Mouse (Mus musculus) E14TG2a.4 (cell line): ENCODE measurements around the gene Tm4sf20.

Source experiments
- H3K27me3 ChIP-seq: 2 replicates; pipeline ENCODE4 v1.6.1; 2014; ENCODE audit warnings: low read length, control low read depth; ENCODE audit not compliant: insufficient read depth
- H3K36me3 ChIP-seq: 2 replicates; pipeline ENCODE4 v1.6.1; 2014; ENCODE audit warnings: low read length, control low read depth; ENCODE audit not compliant: insufficient read depth
- H3K4me1 ChIP-seq: replicated peaks from 2 replicates; pipeline ENCODE4 v1.6.1; 2014; ENCODE audit warnings: low read depth, low read length, control low read depth
- H3K4me3 ChIP-seq: replicated peaks from 2 replicates; pipeline ENCODE4 v1.5.1; 2014; ENCODE audit warnings: mild to moderate bottlenecking, low read length
- H3K9me3 ChIP-seq: 2 replicates; pipeline ENCODE4 v1.6.1; 2014; ENCODE audit warnings: low read length, control low read depth
- CTCF ChIP-seq: conservative IDR thresholded peaks from 2 replicates; pipeline ENCODE4 v1.5.1; 2014; ENCODE audit warnings: low read length
- NANOG ChIP-seq: IDR thresholded peaks from 2 replicates; pipeline ENCODE4 v1.6.1; 2014; ENCODE audit warnings: borderline replicate concordance, low read length, mixed read lengths
- POU5F1 ChIP-seq: IDR thresholded peaks from 2 replicates; pipeline ENCODE4 v1.6.1; 2014; ENCODE audit warnings: low read length, borderline replicate concordance

The Tm4sf20 gene

DNA sequence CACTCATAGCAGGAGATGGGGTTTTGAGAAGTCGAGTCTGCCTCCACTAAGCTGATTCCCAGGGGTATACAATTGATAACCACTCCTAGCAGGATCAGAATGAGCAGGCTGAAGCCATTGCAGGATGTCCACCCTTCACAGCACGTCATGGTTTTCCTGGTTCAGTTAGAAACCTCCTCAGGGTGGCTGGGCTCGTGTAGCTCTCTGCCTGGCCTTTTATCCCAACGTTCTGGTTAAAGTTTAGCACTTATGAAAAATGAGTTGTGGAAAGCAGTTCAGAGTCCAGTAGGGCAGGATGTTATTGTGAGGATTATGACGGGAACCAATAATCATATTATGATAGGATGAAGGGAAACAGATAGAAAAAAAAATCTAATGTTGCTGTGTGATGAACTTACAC is at the start of gene Tm4sf20:
Gene Tm4sf20, minus strand, starts transcription at position 193 of the 400 bp plus-strand sequence.
- H3K27me3 ChIP-seq = no peaks in the 10 kb centered on the region
- no peak for TF ChIP-seq NANOG
- TF ChIP-seq POU5F1 = no peak
- no peak for TF ChIP-seq CTCF
- H3K9me3 ChIP-seq = peaks cover 12% of the 10 kb centered on the region
- H3K4me3 ChIP-seq = no peak within 1 kb of the TSS
- H3K4me1 ChIP-seq = 0 out of 2 replicates have a peak, but pooled peaks cover 3% of the 10 kb centered on the region
- no peaks in the 10 kb centered on the region for H3K36me3 ChIP-seq

DNA sequence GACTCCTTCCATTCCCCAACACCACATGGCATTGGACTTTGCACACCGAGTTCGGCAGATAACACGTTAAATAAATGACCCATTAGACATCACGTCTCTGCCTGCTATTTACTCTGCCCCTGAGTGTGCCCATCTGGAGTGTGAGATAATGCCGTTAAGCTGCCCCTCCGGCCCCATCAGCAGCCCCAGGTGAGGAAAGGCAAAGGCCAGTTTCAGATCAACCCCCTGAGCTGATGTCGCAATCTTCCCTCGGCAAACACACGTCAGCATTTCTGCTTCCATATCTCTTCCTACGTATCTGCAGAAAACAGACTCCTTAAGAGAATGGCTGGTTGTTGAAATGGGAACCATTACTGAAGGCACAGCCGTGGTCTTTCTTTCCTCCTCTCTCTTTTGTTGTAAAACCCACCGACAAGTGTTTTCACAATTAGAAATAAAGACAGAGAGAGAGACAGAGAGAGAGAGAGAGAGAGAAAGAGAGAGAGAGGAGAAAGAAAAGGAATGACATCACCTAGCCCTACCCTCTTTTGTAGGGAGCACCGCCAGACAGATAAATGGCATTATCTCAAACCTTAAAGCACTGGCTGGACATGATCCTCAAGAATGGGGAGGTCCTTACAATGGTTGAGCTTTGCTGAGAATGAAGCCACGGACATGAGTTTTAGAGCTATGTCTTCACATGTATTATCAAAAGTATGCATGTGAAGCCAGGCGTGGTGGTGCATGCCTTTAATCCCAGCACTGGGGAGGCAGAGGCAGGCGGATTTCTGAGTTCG is 47.9 kb upstream of the Tm4sf20 start:
- peaks cover 34% of the 10 kb centered on the region for H3K4me1 ChIP-seq
- no peak overlapping the region for H3K4me3 ChIP-seq
- TF ChIP-seq CTCF = no peak
- TF ChIP-seq NANOG = no peak
- TF ChIP-seq POU5F1 = no peak
- H3K36me3 ChIP-seq = no peaks in the 10 kb centered on the region
- 0 out of 2 replicates have a peak, but pooled peaks cover 2% of the 10 kb centered on the region for H3K27me3 ChIP-seq
- no peaks in the 10 kb centered on the region for H3K9me3 ChIP-seq

DNA sequence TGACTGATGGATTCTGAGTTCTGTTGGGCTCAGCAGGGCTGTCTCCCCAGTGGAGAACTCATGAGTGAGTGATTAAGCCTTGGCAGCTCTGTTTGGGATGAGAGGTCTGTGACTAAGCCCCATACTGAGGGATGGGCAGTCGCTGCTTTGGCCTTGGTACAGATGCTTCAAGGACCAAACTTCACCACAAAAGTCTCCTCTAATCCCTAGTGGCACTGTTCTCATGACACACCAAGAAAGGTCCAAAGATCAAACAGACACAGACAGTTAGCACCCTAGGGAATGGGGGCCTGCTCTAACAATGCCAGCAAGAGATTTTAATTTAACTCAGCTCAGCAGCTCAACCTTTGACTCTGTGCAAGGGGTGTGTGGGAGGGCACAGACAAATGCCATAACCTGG is 43.5 kb upstream of the Tm4sf20 start:
- peaks cover 7% of the 10 kb centered on the region for H3K4me1 ChIP-seq
- no peak for TF ChIP-seq CTCF
- TF ChIP-seq POU5F1 = no peak
- no peak for TF ChIP-seq NANOG

DNA sequence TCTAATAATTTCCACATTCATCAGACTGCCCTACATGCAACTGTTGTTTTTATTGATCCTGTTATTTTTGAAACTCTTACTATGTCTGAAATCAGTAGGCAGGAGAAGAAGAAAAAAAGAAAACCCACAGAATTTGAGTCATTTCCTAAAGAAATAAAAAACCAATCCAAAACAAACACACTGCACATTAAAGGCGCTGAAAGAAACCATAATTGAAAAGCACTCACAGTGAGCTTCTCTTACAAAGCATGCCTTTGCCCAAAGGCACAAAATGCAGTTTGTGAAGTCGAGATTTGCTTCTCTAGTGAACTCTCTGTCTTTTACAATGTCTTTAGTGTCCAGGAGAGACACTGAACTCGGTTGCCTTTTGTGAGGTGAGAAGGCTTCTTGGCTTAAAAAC is 40.3 kb upstream of the Tm4sf20 start:
- no peaks in the 10 kb centered on the region for H3K9me3 ChIP-seq
- H3K36me3 ChIP-seq = no peaks in the 10 kb centered on the region
- H3K27me3 ChIP-seq = no peaks in the 10 kb centered on the region
- H3K4me3 ChIP-seq = no peak overlapping the region
- no peak for TF ChIP-seq NANOG
- TF ChIP-seq CTCF = no peak
- no peak for TF ChIP-seq POU5F1
- peaks cover 6% of the 10 kb centered on the region for H3K4me1 ChIP-seq

More for the DNA sequence above, 43.5 kb upstream of the Tm4sf20 start:
- Histone ChIP-seq H3K4me3 (no peak overlapping the region), H3K27me3 (0 out of 2 replicates have a peak, but pooled peaks cover 2% of the 10 kb centered on the region), H3K36me3 (no peaks in the 10 kb centered on the region), H3K9me3 (no peaks in the 10 kb centered on the region)

DNA sequence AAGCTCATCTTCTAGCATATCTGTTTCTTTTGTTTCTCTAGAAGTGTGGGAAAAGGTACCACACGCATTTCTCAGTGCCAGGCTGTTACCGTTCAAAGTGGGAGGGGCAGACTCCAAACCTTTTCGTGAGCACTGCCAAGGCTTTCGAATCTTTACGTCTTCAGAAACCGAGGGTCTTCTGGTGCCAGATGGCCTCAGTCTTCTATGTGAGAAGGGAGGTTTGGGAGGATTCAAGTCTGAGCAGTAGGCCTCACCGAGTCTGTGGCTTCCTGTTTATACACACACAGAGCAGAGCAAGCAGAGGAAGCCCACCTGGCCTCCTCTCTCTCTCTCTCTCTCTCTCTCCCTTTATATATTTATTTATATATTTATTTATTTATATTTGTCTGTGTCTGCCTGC is 38.9 kb upstream of the Tm4sf20 start:
- no peaks in the 10 kb centered on the region for H3K27me3 ChIP-seq
- TF ChIP-seq CTCF (no peak), POU5F1 (no peak), NANOG (no peak)

DNA sequence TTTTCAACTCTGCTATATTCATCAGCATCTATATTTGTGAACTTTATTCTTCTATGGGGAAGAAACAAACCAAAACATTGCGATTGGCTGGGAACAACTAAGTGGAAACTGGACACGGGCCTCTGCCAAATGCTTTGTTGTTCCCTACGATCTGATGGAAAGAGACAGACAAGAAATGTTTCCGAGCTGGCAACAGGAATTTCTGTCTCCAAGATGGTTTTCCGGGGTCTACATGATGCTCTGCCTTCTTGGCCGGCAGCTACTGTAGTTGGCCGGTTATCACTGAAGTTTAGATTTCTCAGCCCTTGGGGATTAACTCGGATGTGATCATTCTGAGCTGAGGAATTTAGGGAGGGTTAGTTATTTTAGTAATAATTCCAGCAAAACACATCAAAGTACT is 38.1 kb upstream of the Tm4sf20 start:
- H3K4me3 ChIP-seq = no peak overlapping the region

More for the DNA sequence above, 38.9 kb upstream of the Tm4sf20 start:
- no peaks in the 10 kb centered on the region for H3K9me3 ChIP-seq
- H3K4me1 ChIP-seq = peaks cover 6% of the 10 kb centered on the region
- no peak overlapping the region for H3K4me3 ChIP-seq
- H3K36me3 ChIP-seq = no peaks in the 10 kb centered on the region

DNA sequence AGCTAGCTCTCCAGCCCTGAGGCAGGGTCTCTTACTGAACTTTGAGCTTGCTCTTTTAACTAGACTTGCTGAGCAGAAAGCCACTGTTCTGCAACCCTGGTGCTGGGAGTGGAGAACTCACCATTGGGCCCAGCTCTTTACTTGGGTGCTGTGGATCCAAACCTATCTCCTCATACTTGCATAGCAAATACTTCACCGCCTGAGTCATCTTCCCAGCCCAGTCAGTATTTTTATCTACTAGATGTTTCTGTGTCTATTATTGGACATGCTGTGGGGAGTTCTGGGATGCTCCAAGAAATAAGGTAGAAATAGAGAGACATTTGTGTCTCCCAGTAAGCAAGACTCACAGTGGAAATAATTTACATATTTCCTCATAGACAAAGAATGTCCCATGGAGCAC is 35.8 kb upstream of the Tm4sf20 start:
- Histone ChIP-seq H3K27me3 (peaks cover 16% of the 10 kb centered on the region), H3K4me3 (no peak overlapping the region), H3K9me3 (no peaks in the 10 kb centered on the region), H3K36me3 (no peaks in the 10 kb centered on the region), H3K4me1 (peaks cover 6% of the 10 kb centered on the region; the same call in 1 of the 2 replicates)
- TF ChIP-seq NANOG (no peak), POU5F1 (no peak), CTCF (no peak)

More for the DNA sequence above, 38.1 kb upstream of the Tm4sf20 start:
- no peak for TF ChIP-seq NANOG
- no peak for TF ChIP-seq POU5F1
- TF ChIP-seq CTCF = no peak
- peaks cover 6% of the 10 kb centered on the region for H3K27me3 ChIP-seq
- peaks cover 6% of the 10 kb centered on the region for H3K4me1 ChIP-seq
- no peaks in the 10 kb centered on the region for H3K36me3 ChIP-seq
- no peaks in the 10 kb centered on the region for H3K9me3 ChIP-seq

DNA sequence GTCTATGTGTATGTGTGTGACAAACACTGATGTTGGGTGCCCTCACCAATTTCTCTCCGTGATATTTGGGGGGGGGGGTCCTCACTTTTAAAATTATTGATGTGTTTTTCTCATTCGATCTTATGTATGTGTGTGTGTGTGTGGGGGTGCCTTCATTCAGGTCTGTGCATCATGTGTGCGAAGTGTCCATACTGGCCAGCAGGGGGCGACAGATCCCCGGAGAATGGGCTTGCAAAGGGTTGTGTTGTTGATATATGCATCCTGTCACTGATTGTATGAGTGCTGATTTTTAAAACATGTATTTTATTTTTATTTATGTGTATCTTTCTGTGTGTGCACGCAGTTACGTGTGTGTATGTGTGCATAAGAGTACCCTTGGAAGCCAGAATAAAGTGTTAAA is 35.3 kb upstream of the Tm4sf20 start:
- Histone ChIP-seq H3K4me3 (no peak overlapping the region), H3K36me3 (no peaks in the 10 kb centered on the region), H3K9me3 (no peaks in the 10 kb centered on the region), H3K27me3 (peaks cover 16% of the 10 kb centered on the region), H3K4me1 (peaks cover 6% of the 10 kb centered on the region; the same call in 1 of the 2 replicates)
- no peak for TF ChIP-seq NANOG
- peak; percentile 57 for TF ChIP-seq CTCF
- no peak for TF ChIP-seq POU5F1
